Mouse (Mus musculus): ENCODE measurements at regions not wholly inside any gene's neighbourhood (a gene's known extent, or its start where the extent isn't known, plus 50 kb on each side); places are given as distances from the start of the nearest gene placed in this dataset.

DNA sequence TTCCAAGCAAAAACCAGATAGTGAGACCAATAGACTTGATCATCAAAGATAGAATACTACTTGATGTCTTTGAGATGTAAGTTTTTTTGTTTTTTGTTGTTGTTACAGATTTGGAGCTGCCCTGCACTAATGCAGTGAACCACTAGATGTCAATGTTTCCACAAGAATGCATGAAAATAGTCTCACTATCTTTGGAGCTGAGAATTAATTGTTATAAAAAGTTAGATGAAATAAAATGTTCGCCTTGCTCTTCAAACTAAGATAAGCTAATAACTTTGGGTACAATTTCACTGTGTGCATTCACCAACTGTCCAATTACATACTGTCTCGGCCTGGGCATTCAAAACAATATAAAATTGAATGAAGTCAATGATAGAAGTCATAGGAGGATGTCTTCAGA, 223.2 kb upstream of the Agtr1b start:
- DNase-seq: peak; percentile 40

GRCm38 (mm10) chr3:20551563-20551962, 184.6 kb upstream of the Agtr1b start:
- DNase-seq: peak; percentile 4

- DNase-seq: no peak
Observed at GRCm38 (mm10) chr3:20543991-20544390, 177.0 kb upstream of the Agtr1b start.

DNA sequence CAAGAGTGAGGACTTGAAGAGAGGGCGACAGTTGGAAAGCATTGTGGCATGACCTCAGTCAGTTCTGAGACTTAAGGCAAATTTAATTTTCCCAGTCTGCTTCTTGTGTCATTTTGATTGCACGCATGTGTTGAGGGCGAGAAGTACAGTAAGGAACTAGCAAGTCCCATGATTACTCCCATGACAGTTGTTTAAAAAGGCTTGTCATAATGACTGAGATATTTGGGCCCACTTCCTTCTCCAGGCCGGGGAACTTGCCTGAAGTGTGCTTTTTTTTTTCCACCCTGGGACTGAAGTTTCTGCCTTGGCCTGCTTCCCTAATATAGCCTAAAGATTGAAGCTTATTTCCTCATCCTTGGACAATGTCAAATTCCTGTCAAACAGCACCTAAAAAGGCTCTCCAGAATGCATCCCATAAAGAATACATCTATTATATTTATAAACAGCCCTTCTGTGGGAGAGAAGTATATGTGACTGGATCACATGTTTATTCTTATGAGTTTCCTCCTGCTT, 171.6 kb upstream of the Agtr1b start:
- DNase-seq: no peak

- DNase-seq: peak; percentile 8
Observed at GRCm38 (mm10) chr3:20520738-20521137, 153.8 kb upstream of the Agtr1b start.

DNA sequence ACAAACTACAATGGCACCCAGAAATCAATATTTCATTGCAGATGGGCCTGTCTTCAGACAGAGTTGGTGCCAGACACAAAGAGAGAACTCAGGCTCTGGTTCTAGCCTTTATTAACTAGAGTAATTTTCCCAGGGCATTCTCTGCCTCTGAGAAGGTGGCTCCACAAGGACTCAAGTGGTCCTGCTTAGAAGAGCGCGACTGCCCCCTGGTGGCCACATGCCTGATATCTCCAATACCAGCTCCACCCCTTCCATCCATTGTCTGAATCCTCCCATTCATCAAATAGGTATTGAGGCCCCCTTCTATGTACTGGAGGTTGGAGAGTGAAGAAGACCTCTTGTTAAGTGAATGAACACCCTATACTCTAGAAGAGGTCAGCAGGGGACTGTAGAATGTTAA, 142.2 kb upstream of the Agtr1b start:
- DNase-seq: peak; percentile 54

DNA sequence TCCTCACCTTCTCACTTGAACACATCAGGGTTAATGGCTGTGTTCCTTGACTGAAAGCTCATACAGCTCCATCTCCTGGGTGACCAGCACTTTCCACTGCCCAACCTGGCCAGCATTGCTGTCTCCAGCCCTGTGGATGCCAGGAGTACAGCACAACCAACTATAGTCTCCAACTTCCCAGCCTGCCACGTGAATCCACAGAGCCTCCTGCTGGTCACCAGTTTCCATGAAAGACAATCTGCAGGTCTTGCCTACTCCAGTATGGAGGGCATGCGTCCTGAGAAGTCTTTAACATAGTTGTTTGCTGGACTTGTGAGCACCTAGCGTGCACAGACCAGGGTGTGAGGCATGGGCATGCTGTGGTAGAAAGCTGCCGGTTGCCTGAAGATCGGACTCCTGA, 138.6 kb upstream of the Agtr1b start:
- DNase-seq: no peak

Measured in kidney, adult 9 months (tissue).